7 mouse cellular contexts compared by ENCODE assay signal in the genomic region with DNA sequence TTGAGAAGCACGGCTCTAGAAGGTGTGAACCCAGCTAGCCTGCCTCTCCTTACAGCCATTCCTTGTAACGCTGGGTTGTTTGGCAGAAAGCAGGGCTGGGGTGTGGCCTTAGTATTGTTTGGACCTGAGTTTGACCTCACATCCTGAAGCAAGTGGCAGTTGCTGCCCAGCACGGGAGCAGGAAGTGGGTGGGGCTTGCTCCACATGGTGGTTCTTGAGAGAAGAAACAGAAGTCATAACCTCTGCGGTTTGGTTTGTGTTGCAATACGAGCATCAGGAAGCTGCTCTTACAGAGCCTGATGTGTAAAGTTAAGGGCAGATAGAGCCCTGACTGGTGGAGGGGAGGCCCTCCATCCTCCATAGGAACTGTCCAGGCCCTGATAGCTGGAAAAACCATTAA. TPM values are rescaled to one million over a fixed set of nuclear protein-coding genes. Genes with fewer than 3 reads are reported as not detected.
DNase-seq lines count a peak whose midpoint lies in the region; ATAC-seq and TF ChIP-seq lines count a peak whose summit lies in the region.

No protein-coding gene starts in this region.

- TF ChIP-seq EP300 in ES-Bruce4 (IDR thresholded peaks at IDR 0.05; ENCODE audit: insufficient read depth, low read depth, low read length): peak; percentile 97

- H3K9ac ChIP-seq in ES-Bruce4 (ENCODE audit: low read depth, poor library complexity, severe bottlenecking): no peak overlapping the region
- H3K9ac ChIP-seq in kidney, embryonic 14.5 days (ENCODE audit: low read depth, low read length): no peak overlapping the region

- no peaks in the 10 kb centered on the region for H3K36me3 ChIP-seq in ES-Bruce4 (ENCODE audit: control insufficient read depth, insufficient read depth, low read length, poor library complexity, severe bottlenecking)
- H3K36me3 ChIP-seq in kidney, embryonic 14.5 days (ENCODE audit: control insufficient read depth, insufficient read depth, low read length): no peaks in the 10 kb centered on the region

- H3K4me2 ChIP-seq in kidney, embryonic 14.5 days (replicated peaks; ENCODE audit: low read depth, low read length): no peak overlapping the region

- WGBS in kidney, embryonic 14.5 days: 11% methylated on average over 5 of the region's 5 CpGs

- TF ChIP-seq POLR2A in ES-Bruce4 (IDR thresholded peaks at IDR 0.05; ENCODE audit: insufficient read depth, low read length): no peak

- H3K9me3 ChIP-seq in ES-Bruce4 (replicated peaks; ENCODE audit: control insufficient read depth, insufficient read depth, low read length, poor library complexity, severe bottlenecking): peaks cover 4% of the 10 kb centered on the region; the same call in 1 of the 2 replicates
- H3K9me3 ChIP-seq in kidney, embryonic 14.5 days (ENCODE audit: control insufficient read depth, low read length): no peaks in the 10 kb centered on the region

- H3K27me3 ChIP-seq in ES-Bruce4 (ENCODE audit: control insufficient read depth, insufficient read depth, low read length, poor library complexity, severe bottlenecking): no peaks in the 10 kb centered on the region
- H3K27me3 ChIP-seq in kidney, embryonic 14.5 days (ENCODE audit: control insufficient read depth, insufficient read depth, low read length): no peaks in the 10 kb centered on the region

- peak; percentile 14 to 51 for DNase-seq in adrenal gland, adult 18-20 months (ENCODE audit: low spot score in 2 of 2)
- peak; percentile 99 for DNase-seq in lung, postnatal 36 days
- DNase-seq in thymus, postnatal 0 days (ENCODE audit: low spot score): peak; percentile 91
- DNase-seq in layer of hippocampus, postnatal 10 days (ENCODE audit: low spot score in 2 of 2): no peak

- peaks cover 3% of the 10 kb centered on the region for H3K4me1 ChIP-seq in ES-Bruce4 (ENCODE audit: control insufficient read depth, insufficient read depth, low read length)
- H3K4me1 ChIP-seq in kidney, embryonic 14.5 days (ENCODE audit: control insufficient read depth, insufficient read depth, low read length): peaks cover 5% of the 10 kb centered on the region; the same call in 1 of the 2 replicates

- ATAC-seq in granulocyte monocyte progenitor cell, adult 5-6 weeks (replicated peaks; ENCODE audit: poor library complexity, severe bottlenecking): peak; percentile 97
- peak; percentile 56 for ATAC-seq in kidney, embryonic 14.5 days (ENCODE audit: low FRiP score, low TSS enrichment)

- no peak for TF ChIP-seq CTCF in ES-Bruce4 (IDR thresholded peaks at IDR 0.05; ENCODE audit: low read depth, low read length)

- H3K27ac ChIP-seq in ES-Bruce4 (ENCODE audit: insufficient read depth, low read length): peak overlapping the region; percentile 95
- no peak overlapping the region for H3K27ac ChIP-seq in kidney, embryonic 14.5 days (ENCODE audit: low read depth, low read length)

- H3K4me3 ChIP-seq in ES-Bruce4 (ENCODE audit: low read depth, low read length): no peak overlapping the region
- H3K4me3 ChIP-seq in kidney, embryonic 14.5 days (ENCODE audit: low read length): no peak overlapping the region

RNA-seq across cellular contexts. Expression of a gene that starts 17.8 kb away (rescaled TPM):
- polyA plus RNA-seq in ES-Bruce4 (2011; ENCODE audit: insufficient read depth, insufficient read length, low read depth, missing spikeins): 335 and 343 TPM in 2 replicates
- total RNA-seq in adrenal gland, adult 18-20 months (2021): 10 to 100 TPM; 15.6 to 17.9 TPM
- total RNA-seq in granulocyte monocyte progenitor cell, adult 5-6 weeks (2014; fragmentation: Nextera tagmentation): 132 and 145 TPM in 2 replicates
- total RNA-seq in granulocyte monocyte progenitor cell, adult 5-6 weeks (2017): 245 and 274 TPM in 2 replicates
- 92.2 and 129 TPM in 2 replicates for polyA plus RNA-seq in kidney, embryonic 14.5 days (2014; fragmentation: Nextera tagmentation; extraction: Ambion mirVana)
- polyA plus RNA-seq in thymus, postnatal 0 days (2015; fragmentation: Nextera tagmentation; extraction: Ambion mirVana): 352 and 361 TPM in 2 replicates
- 10 to 100 TPM; 15.0 to 17.8 TPM for total RNA-seq in layer of hippocampus, postnatal 10 days (2021)

Comparison
In these comparisons a context has a peak if more than half of its experiments do, and no peak if none do; other contexts are left out.
1. DNase-seq: peak in adrenal gland, adult 18-20 months (2 of 2), lung, postnatal 36 days (single experiment) and thymus, postnatal 0 days (single experiment); none in layer of hippocampus, postnatal 10 days (0 of 2).
2. RNA of a gene that starts 17.8 kb away (total RNA-seq): 132 to 274 TPM in granulocyte monocyte progenitor cell, adult 5-6 weeks; 15.6 to 17.9 TPM in adrenal gland, adult 18-20 months and 15.0 to 17.8 TPM in layer of hippocampus, postnatal 10 days; every median in the first group is over 4 times any median in the second.